Mouse (Mus musculus) intestine, embryonic 14.5 days (tissue): ENCODE measurements around the gene Alg3. TPM values are rescaled to one million over a fixed set of nuclear protein-coding genes. Genes with fewer than 3 reads are reported as not detected.

Experiments used
- ATAC-seq: fragments of 200-750 bp; cut with Nextera tagmentation; replicated peaks from 2 replicates; pipeline ENCODE4 v1.8.0; 2017; ENCODE audit warnings: low read depth, moderate number of reproducible peaks, moderate TSS enrichment, moderate library complexity; ENCODE audit not compliant: low FRiP score, low TSS enrichment
- DNase-seq: peaks from one replicate; pipeline ENCODE4 v3.0.0-alpha.2; 2018; ENCODE audit warnings: low spot score
- H3K27ac ChIP-seq: fragments of 300-500 bp; sonication (generic); 2 replicates; pipeline ENCODE4 v1.5.1; 2014; ENCODE audit warnings: low read depth, mild to moderate bottlenecking, control low read depth
- H3K27me3 ChIP-seq: fragments of 300-500 bp; sonication (generic); replicated peaks from 2 replicates; pipeline ENCODE4 v1.6.1; 2014; ENCODE audit warnings: low read length, control low read depth; ENCODE audit not compliant: control insufficient read depth, insufficient read depth
- H3K36me3 ChIP-seq: fragments of 300-500 bp; sonication (generic); 2 replicates; pipeline ENCODE4 v1.6.1; 2014; ENCODE audit warnings: low read length, control low read depth; ENCODE audit not compliant: control insufficient read depth, insufficient read depth
- H3K4me1 ChIP-seq: fragments of 300-500 bp; sonication (generic); replicated peaks from 2 replicates; pipeline ENCODE4 v1.6.1; 2014; ENCODE audit warnings: low read length, control low read depth, mixed read lengths; ENCODE audit not compliant: control insufficient read depth, insufficient read depth
- H3K4me2 ChIP-seq: fragments of 300-500 bp; sonication (generic); 2 replicates; pipeline ENCODE4 v1.6.1; 2014; ENCODE audit warnings: low read length
- H3K4me3 ChIP-seq: fragments of 300-500 bp; sonication (generic); 2 replicates; pipeline ENCODE4 v1.5.1; 2014; ENCODE audit warnings: low read depth, low read length, control low read depth, mixed read lengths
- H3K9ac ChIP-seq: fragments of 300-500 bp; sonication (generic); 2 replicates; pipeline ENCODE4 v1.6.1; 2014; ENCODE audit warnings: mild to moderate bottlenecking, low read length
- H3K9me3 ChIP-seq: fragments of 300-500 bp; sonication (generic); 2 replicates; pipeline ENCODE4 v1.6.1; 2016; ENCODE audit warnings: low read length, control low read depth; ENCODE audit not compliant: control insufficient read depth
- WGBS: fragments of 180-500 bp; shearing (Covaris S2); extraction: QIAGEN DNeasy Blood & Tissue Kit; methylation state at CpG from one replicate; pipeline ENCODE4 v1.1.7; 2014; 5-methylcytosine and 5-hydroxymethylcytosine counted together
- polyA plus RNA-seq: library from polyadenylated mRNA; unstranded; fragments of >200 nt; fragmentation: Nextera tagmentation; extraction: Ambion mirVana; gene quantifications from 2 replicates; pipeline ENCODE4 v1.2.1, GENCODE M21; 2014

Gene Alg3
- polyA plus RNA-seq, 1 experiment from 2014 or later: 51.3 TPM

- no peaks in the 10 kb centered on the region for H3K9me3 ChIP-seq
- H3K27ac ChIP-seq: no peak overlapping the region
- peak overlapping the region; percentile 63 for H3K4me3 ChIP-seq
- H3K36me3 ChIP-seq: 0 out of 2 replicates have a peak, but pooled peaks cover 10% of the 10 kb centered on the region
- ATAC-seq (no peak), DNase-seq (no peak)
- peaks cover 35% of the 10 kb centered on the region for H3K27me3 ChIP-seq
- H3K9ac ChIP-seq: no peak overlapping the region
- under 1% methylated on average over 9 of the region's 9 CpGs for WGBS
- peaks cover 12% of the 10 kb centered on the region for H3K4me1 ChIP-seq
- H3K4me2 ChIP-seq: peak overlapping the region; percentile 98
Observed at GRCm38 (mm10) chr16:20620399-20620735, 8.8 kb upstream of the Alg3 start.

GRCm38 (mm10) chr16:20619541-20620398 is 8.2 kb upstream of the Alg3 start:
- Histone ChIP-seq H3K4me2 (peak overlapping the region; percentile 98), H3K36me3 (0 out of 2 replicates have a peak, but pooled peaks cover 10% of the 10 kb centered on the region), H3K4me3 (peak overlapping the region; percentile 63), H3K9ac (no peak overlapping the region), H3K4me1 (peaks cover 12% of the 10 kb centered on the region), H3K27me3 (peaks cover 35% of the 10 kb centered on the region), H3K27ac (no peak overlapping the region), H3K9me3 (no peaks in the 10 kb centered on the region)
- 2% methylated on average over 73 of the region's 83 CpGs for WGBS
- ATAC-seq (peak; percentile 17; the same call in 1 of the 2 replicates), DNase-seq (peak; percentile 72)

DNA sequence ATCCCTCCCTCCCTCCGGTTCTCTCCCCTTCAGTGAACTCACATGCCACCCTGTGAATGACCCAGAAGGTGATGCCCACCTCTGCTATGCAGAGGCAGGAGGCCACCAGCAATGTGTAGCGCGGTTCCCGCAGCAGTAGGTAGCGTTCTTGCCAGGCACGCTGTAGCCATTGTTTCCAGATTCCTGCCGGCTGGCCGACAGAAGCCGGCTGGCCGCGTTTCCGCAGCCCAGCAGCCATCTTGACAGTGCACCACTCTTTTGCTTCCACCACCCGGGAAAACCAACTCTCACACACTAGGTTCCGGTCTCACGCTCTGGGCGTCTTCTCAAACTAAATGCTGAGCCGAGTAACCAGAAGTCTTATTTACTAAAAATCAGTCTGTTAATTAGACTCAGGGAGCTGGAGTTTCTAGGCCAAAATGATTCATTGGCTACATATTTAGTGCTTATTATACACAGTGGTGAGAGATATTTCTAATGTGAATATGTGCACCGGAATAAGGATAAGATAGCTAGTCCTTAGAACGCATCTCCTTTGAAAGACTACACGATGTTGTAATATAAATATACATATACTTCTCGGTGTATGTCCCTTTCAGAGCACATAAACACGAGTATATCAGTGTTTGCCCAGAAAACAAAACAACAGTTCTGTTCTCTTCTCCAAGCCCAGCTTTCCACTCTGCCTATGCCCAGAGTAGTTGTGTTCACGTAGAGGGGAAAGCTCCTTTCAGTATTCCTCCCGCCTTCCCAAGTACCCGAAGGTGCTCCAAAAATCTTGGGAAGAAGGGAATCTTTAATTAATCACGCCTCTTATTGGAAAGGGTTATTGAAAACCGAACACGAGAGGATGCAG is 806 bp downstream of the Alg3 start:
- peak overlapping the region; percentile 78 for H3K4me3 ChIP-seq
- DNase-seq (peak; percentile 93), ATAC-seq (peak; percentile 76)
- H3K9ac ChIP-seq: peak overlapping the region; percentile 74
- H3K27me3 ChIP-seq: no peaks in the 10 kb centered on the region
- H3K9me3 ChIP-seq: no peaks in the 10 kb centered on the region
- peaks cover 20% of the 10 kb centered on the region for H3K36me3 ChIP-seq
- WGBS: under 1% methylated on average over 28 of the region's 28 CpGs
- peaks cover 12% of the 10 kb centered on the region for H3K4me1 ChIP-seq
- peak overlapping the region; percentile 100 for H3K4me2 ChIP-seq
- H3K27ac ChIP-seq: peak overlapping the region; percentile 87

GRCm38 (mm10) chr16:20604705-20605104 is 6.8 kb downstream of the Alg3 start:
- Histone ChIP-seq H3K36me3 (peaks cover 38% of the 10 kb centered on the region), H3K9ac (no peak overlapping the region), H3K4me1 (peaks cover 2% of the 10 kb centered on the region), H3K4me2 (no peak overlapping the region), H3K27me3 (no peaks in the 10 kb centered on the region), H3K27ac (no peak overlapping the region), H3K9me3 (no peaks in the 10 kb centered on the region), H3K4me3 (no peak overlapping the region)
- DNase-seq (no peak), ATAC-seq (no peak)
- WGBS: 80% methylated on average over 9 of the region's 9 CpGs

GRCm38 (mm10) chr16:20600511-20600910 is 11.0 kb downstream of the Alg3 start:
- Histone ChIP-seq H3K4me1 (no peaks in the 10 kb centered on the region), H3K27me3 (no peaks in the 10 kb centered on the region), H3K4me3 (no peak overlapping the region), H3K27ac (no peak overlapping the region), H3K9ac (no peak overlapping the region), H3K9me3 (no peaks in the 10 kb centered on the region), H3K4me2 (no peak overlapping the region), H3K36me3 (peaks cover 15% of the 10 kb centered on the region)
- no peak for ATAC-seq
- WGBS: 75% methylated on average over 5 of the region's 5 CpGs
- DNase-seq: no peak

GRCm38 (mm10) chr16:20596687-20597441 is 14.7 kb downstream of the Alg3 start:
- Histone ChIP-seq H3K36me3 (no peaks in the 10 kb centered on the region), H3K4me3 (no peak overlapping the region), H3K9me3 (no peaks in the 10 kb centered on the region), H3K4me1 (no peaks in the 10 kb centered on the region), H3K4me2 (no peak overlapping the region), H3K27me3 (peaks cover 20% of the 10 kb centered on the region), H3K9ac (no peak overlapping the region), H3K27ac (no peak overlapping the region)
- 51% methylated on average over 7 of the region's 7 CpGs for WGBS
- DNase-seq (no peak), ATAC-seq (no peak)

DNA sequence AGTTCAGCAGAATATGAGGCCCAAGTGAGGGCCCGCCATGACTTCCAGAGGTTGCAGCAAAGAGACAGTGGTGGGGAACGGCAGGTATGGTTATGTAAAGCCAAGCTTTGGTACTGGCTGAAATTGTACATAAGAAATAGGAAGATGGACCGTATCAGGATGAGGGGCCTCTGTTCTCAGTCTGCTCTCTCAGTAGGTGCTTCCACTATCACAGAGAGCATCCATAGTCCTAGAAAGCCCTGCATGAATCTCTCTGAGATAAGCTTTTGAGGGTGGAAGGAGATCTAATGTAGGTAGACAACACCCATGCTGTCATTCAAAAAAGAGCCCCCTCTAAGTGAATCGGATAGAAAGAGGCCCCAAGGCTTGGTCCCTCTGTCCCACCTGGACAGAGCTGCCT is 15.8 kb downstream of the Alg3 start:
- ATAC-seq: no peak
- 86% methylated on average over 4 of the region's 4 CpGs for WGBS

GRCm38 (mm10) chr16:20595060-20595673 is 16.4 kb downstream of the Alg3 start:
- Histone ChIP-seq H3K9me3 (no peaks in the 10 kb centered on the region), H3K27me3 (peaks cover 37% of the 10 kb centered on the region), H3K4me1 (peaks cover 7% of the 10 kb centered on the region), H3K9ac (no peak overlapping the region), H3K4me2 (no peak overlapping the region), H3K36me3 (no peaks in the 10 kb centered on the region), H3K27ac (no peak overlapping the region), H3K4me3 (no peak overlapping the region)
- no peak for ATAC-seq
- WGBS: 73% methylated on average over 7 of the region's 7 CpGs
- DNase-seq: no peak

More for the DNA sequence above, 15.8 kb downstream of the Alg3 start:
- H3K36me3 ChIP-seq: no peaks in the 10 kb centered on the region
- H3K4me2 ChIP-seq: no peak overlapping the region
- H3K27me3 ChIP-seq: peaks cover 32% of the 10 kb centered on the region
- no peak overlapping the region for H3K9ac ChIP-seq
- no peaks in the 10 kb centered on the region for H3K9me3 ChIP-seq
- H3K4me1 ChIP-seq: peaks cover 6% of the 10 kb centered on the region; the same call in 1 of the 2 replicates
- no peak for DNase-seq
- no peak overlapping the region for H3K4me3 ChIP-seq
- no peak overlapping the region for H3K27ac ChIP-seq
